Mouse (Mus musculus) limb, embryonic 10.5 days (tissue): ENCODE results near the gene March7. TPM values are rescaled to one million over a fixed set of nuclear protein-coding genes. Genes with fewer than 3 reads are reported as not detected.

Experiments
- DNase-seq: peaks from one replicate; pipeline ENCODE4 v3.0.0-alpha.2; 2017; ENCODE audit warnings: low spot score
- H3K27ac ChIP-seq: fragments of 300-500 bp; sonication (generic); 2 replicates; pipeline ENCODE4 v1.5.1; 2016; ENCODE audit warnings: mild to moderate bottlenecking
- H3K27me3 ChIP-seq: fragments of 300-500 bp; sonication (generic); 2 replicates; pipeline ENCODE4 v1.6.1; 2016; ENCODE audit warnings: low read depth, mild to moderate bottlenecking; ENCODE audit not compliant: poor library complexity, severe bottlenecking
- H3K36me3 ChIP-seq: fragments of 300-500 bp; sonication (generic); 2 replicates; pipeline ENCODE4 v1.6.1; 2016; ENCODE audit warnings: mild to moderate bottlenecking, moderate library complexity
- H3K4me1 ChIP-seq: fragments of 300-500 bp; sonication (generic); 2 replicates; pipeline ENCODE4 v1.6.1; 2016
- H3K4me3 ChIP-seq: fragments of 300-500 bp; sonication (generic); 2 replicates; pipeline ENCODE4 v1.5.1; 2016; ENCODE audit warnings: mild to moderate bottlenecking, moderate library complexity
- H3K9me3 ChIP-seq: fragments of 300-500 bp; sonication (generic); replicated peaks from 2 replicates; pipeline ENCODE4 v1.6.1; 2016; ENCODE audit warnings: mild to moderate bottlenecking
- WGBS: fragments of 180-500 bp; shearing (Covaris S2); methylation state at CpG from one replicate; pipeline ENCODE4 v1.1.7; 2016; 5-methylcytosine and 5-hydroxymethylcytosine counted together
- polyA plus RNA-seq: library from polyadenylated mRNA; unstranded; fragments of >200 nt; fragmentation: Nextera tagmentation; extraction: Ambion mirVana; gene quantifications from 2 replicates; pipeline ENCODE4 v1.2.1, GENCODE M21; 2016

The March7 gene
- polyA plus RNA-seq, 1 experiment from 2014 or later = 81.9 TPM

- no peak overlapping the region for H3K4me3 ChIP-seq
- WGBS = 93% methylated on average over 5 of the region's 5 CpGs
- DNase-seq = no peak
- H3K4me1 ChIP-seq = no peaks in the 10 kb centered on the region
- H3K27ac ChIP-seq = no peak overlapping the region
- no peaks in the 10 kb centered on the region for H3K27me3 ChIP-seq
- H3K9me3 ChIP-seq = no peaks in the 10 kb centered on the region
- peaks cover 5% of the 10 kb centered on the region; the same call in 1 of the 2 replicates for H3K36me3 ChIP-seq
These were observed 9.6 kb upstream of the March7 start for GRCm38 (mm10) chr2:60200051-60200562.

- Histone ChIP-seq H3K36me3 (peaks cover 10% of the 10 kb centered on the region; the same call in 1 of the 2 replicates), H3K4me1 (no peaks in the 10 kb centered on the region), H3K4me3 (no peak overlapping the region), H3K27ac (no peak overlapping the region), H3K9me3 (no peaks in the 10 kb centered on the region), H3K27me3 (no peaks in the 10 kb centered on the region)
- 54% methylated on average over 8 of the region's 8 CpGs for WGBS
- DNase-seq = peak; percentile 74
These were observed 9.0 kb upstream of the March7 start for GRCm38 (mm10) chr2:60200667-60201066.

- peaks cover 17% of the 10 kb centered on the region; the same call in 1 of the 2 replicates for H3K36me3 ChIP-seq
- DNase-seq = no peak
- peaks cover 4% of the 10 kb centered on the region for H3K4me1 ChIP-seq
- no peaks in the 10 kb centered on the region for H3K9me3 ChIP-seq
- no peak overlapping the region for H3K4me3 ChIP-seq
- no peaks in the 10 kb centered on the region for H3K27me3 ChIP-seq
- 90% methylated on average over 8 of the region's 8 CpGs for WGBS
- H3K27ac ChIP-seq = no peak overlapping the region
These were observed 6.7 kb upstream of the March7 start for GRCm38 (mm10) chr2:60202900-60203530.

GRCm38 (mm10) chr2:60203733-60204132 is 6.0 kb upstream of the March7 start:
- H3K27ac ChIP-seq = no peak overlapping the region
- peaks cover 17% of the 10 kb centered on the region; the same call in 1 of the 2 replicates for H3K36me3 ChIP-seq
- no peak for DNase-seq
- WGBS = 87% methylated on average over 4 of the region's 4 CpGs
- peaks cover 9% of the 10 kb centered on the region for H3K4me1 ChIP-seq
- H3K4me3 ChIP-seq = no peak overlapping the region
- no peaks in the 10 kb centered on the region for H3K9me3 ChIP-seq
- no peaks in the 10 kb centered on the region for H3K27me3 ChIP-seq

- 86% methylated on average over 6 of the region's 6 CpGs for WGBS
- peaks cover 17% of the 10 kb centered on the region; the same call in 1 of the 2 replicates for H3K36me3 ChIP-seq
- H3K4me1 ChIP-seq = peaks cover 9% of the 10 kb centered on the region
- no peaks in the 10 kb centered on the region for H3K9me3 ChIP-seq
- H3K4me3 ChIP-seq = no peak overlapping the region
- H3K27ac ChIP-seq = no peak overlapping the region
- no peak for DNase-seq
- H3K27me3 ChIP-seq = no peaks in the 10 kb centered on the region
These were observed 5.5 kb upstream of the March7 start for GRCm38 (mm10) chr2:60204162-60204561.

- Histone ChIP-seq H3K27me3 (no peaks in the 10 kb centered on the region), H3K4me3 (no peak overlapping the region), H3K4me1 (peaks cover 11% of the 10 kb centered on the region), H3K27ac (no peak overlapping the region), H3K36me3 (peaks cover 17% of the 10 kb centered on the region; the same call in 1 of the 2 replicates), H3K9me3 (no peaks in the 10 kb centered on the region)
- no peak for DNase-seq
- WGBS = 79% methylated on average over 6 of the region's 6 CpGs
These were observed 3.9 kb upstream of the March7 start for GRCm38 (mm10) chr2:60205795-60206194.

- no peaks in the 10 kb centered on the region for H3K27me3 ChIP-seq
- peaks cover 41% of the 10 kb centered on the region for H3K36me3 ChIP-seq
- H3K27ac ChIP-seq = peak overlapping the region; percentile 99
- peak overlapping the region; percentile 99 for H3K4me3 ChIP-seq
- H3K4me1 ChIP-seq = peaks cover 23% of the 10 kb centered on the region
- WGBS = under 1% methylated on average over 35 of the region's 35 CpGs
- DNase-seq = peak; percentile 71
- no peaks in the 10 kb centered on the region for H3K9me3 ChIP-seq
These were observed 520 bp upstream of the March7 start for GRCm38 (mm10) chr2:60209122-60209611.

GRCm38 (mm10) chr2:60210821-60211220 is 1.1 kb downstream of the March7 start:
- Histone ChIP-seq H3K27me3 (no peaks in the 10 kb centered on the region), H3K9me3 (no peaks in the 10 kb centered on the region), H3K4me1 (peaks cover 23% of the 10 kb centered on the region), H3K4me3 (peak overlapping the region; percentile 99), H3K27ac (peak overlapping the region; percentile 99), H3K36me3 (peaks cover 42% of the 10 kb centered on the region)
- WGBS = 34% methylated on average over 5 of the region's 5 CpGs
- DNase-seq = no peak

- no peak for DNase-seq
- Histone ChIP-seq H3K4me1 (peaks cover 23% of the 10 kb centered on the region), H3K27me3 (no peaks in the 10 kb centered on the region), H3K27ac (no peak overlapping the region), H3K36me3 (peaks cover 49% of the 10 kb centered on the region), H3K4me3 (no peak overlapping the region), H3K9me3 (no peaks in the 10 kb centered on the region)
These were observed 2.8 kb downstream of the March7 start for GRCm38 (mm10) chr2:60212488-60212887.

GRCm38 (mm10) chr2:60214683-60215082 is 5.0 kb downstream of the March7 start:
- Histone ChIP-seq H3K9me3 (no peaks in the 10 kb centered on the region), H3K27ac (no peak overlapping the region), H3K4me1 (peaks cover 14% of the 10 kb centered on the region), H3K27me3 (no peaks in the 10 kb centered on the region), H3K36me3 (peaks cover 67% of the 10 kb centered on the region), H3K4me3 (no peak overlapping the region)
- 92% methylated on average over 2 of the region's 2 CpGs for WGBS
- no peak for DNase-seq

- H3K36me3 ChIP-seq = peaks cover 77% of the 10 kb centered on the region
- H3K4me1 ChIP-seq = peaks cover 4% of the 10 kb centered on the region
- H3K4me3 ChIP-seq = no peak overlapping the region
- 96% methylated on average over 4 of the region's 4 CpGs for WGBS
- H3K27ac ChIP-seq = no peak overlapping the region
- H3K9me3 ChIP-seq = no peaks in the 10 kb centered on the region
- H3K27me3 ChIP-seq = no peaks in the 10 kb centered on the region
- DNase-seq = no peak
These were observed 7.0 kb downstream of the March7 start for GRCm38 (mm10) chr2:60216547-60217153.

GRCm38 (mm10) chr2:60217620-60218019 is 7.9 kb downstream of the March7 start:
- no peak overlapping the region for H3K27ac ChIP-seq
- no peaks in the 10 kb centered on the region for H3K9me3 ChIP-seq
- 91% methylated on average over 6 of the region's 6 CpGs for WGBS
- H3K36me3 ChIP-seq = peaks cover 69% of the 10 kb centered on the region
- H3K4me1 ChIP-seq = no peaks in the 10 kb centered on the region
- no peak for DNase-seq
- H3K27me3 ChIP-seq = no peaks in the 10 kb centered on the region
- no peak overlapping the region for H3K4me3 ChIP-seq

- 70% methylated on average over 6 of the region's 6 CpGs for WGBS
- no peaks in the 10 kb centered on the region for H3K27me3 ChIP-seq
- no peaks in the 10 kb centered on the region for H3K4me1 ChIP-seq
- H3K4me3 ChIP-seq = no peak overlapping the region
- H3K9me3 ChIP-seq = no peaks in the 10 kb centered on the region
- H3K36me3 ChIP-seq = peaks cover 50% of the 10 kb centered on the region
- no peak overlapping the region for H3K27ac ChIP-seq
- DNase-seq = no peak
These were observed 11.5 kb downstream of the March7 start for GRCm38 (mm10) chr2:60221236-60221635.
